Comparison of ENCODE assay signal across 16 mouse cellular contexts in the genomic region with DNA sequence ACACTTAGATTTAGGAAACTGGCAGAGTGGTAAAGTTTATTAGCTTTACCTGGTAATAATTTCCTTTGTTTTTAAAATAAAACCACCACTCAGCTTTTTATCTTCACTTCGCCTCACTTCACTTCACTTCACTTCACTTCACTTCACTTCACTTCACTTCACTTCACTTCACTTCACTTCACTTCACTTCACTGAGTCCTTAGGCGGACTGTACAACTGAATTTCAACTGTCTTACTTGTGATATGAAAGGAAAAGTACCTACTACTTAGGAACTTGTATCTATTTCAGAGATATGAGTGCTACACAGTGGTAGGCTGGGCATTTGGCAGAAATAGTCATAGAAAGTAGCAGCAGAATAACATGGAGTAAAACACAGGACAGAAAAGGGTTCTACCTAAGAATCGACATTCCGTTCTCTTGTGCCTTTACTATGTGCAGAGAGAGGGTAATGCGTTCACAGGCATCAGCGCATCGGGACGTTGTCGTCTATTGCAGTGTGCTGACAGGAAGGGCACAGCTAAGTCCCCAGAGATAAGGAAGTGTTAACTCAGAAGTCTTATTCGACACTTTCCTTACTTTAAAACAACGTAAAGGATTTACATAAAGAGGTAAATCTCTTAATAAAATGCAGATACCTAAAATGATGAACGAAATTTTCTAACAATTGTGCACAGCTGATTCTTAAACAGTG.
DNase-seq lines count a peak whose midpoint lies in the region.
"Had no signal": no experiment of that assay in that cellular context is flagged by ENCODE, and none has a peak within 500 bp of the region (broad histone marks: within the 10 kb centered on the region; RNA-seq: fewer than 3 reads in every experiment).

No protein-coding gene starts in this region.

- DNase-seq in kidney, adult 9 months = peak; percentile 32
- DNase-seq in kidney, adult 11 months = no peak
- peak; percentile 23 for DNase-seq in lung, postnatal 25 days (ENCODE audit: low spot score)
- DNase-seq in lung, postnatal 14 days = no peak
- peak; percentile 77 for DNase-seq in A20 (ENCODE audit: low read depth, low spot score)
- DNase-seq in lung, postnatal 36 days = peak; percentile 41
- no peak for DNase-seq in ovary, postnatal 36 days (ENCODE audit: low spot score)
- DNase-seq: adrenal gland, adult 8-10 months; adrenal gland, postnatal 25 days; cerebellum, adult 11-12 months; cerebellum, adult 8-10 months; cerebellum, postnatal 10 days; cerebellum, postnatal 36 days; embryo, embryonic 11 days; gastrocnemius, postnatal 36 days; heart, postnatal 36 days had no signal

Comparison
In these comparisons a context has a peak if more than half of its experiments do, and no peak if none do; other contexts are left out.
1. DNase-seq: peak in kidney, adult 9 months (single experiment), lung, postnatal 25 days (single experiment), A20 (single experiment) and lung, postnatal 36 days (single experiment); none in kidney, adult 11 months (single experiment), lung, postnatal 14 days (single experiment) and ovary, postnatal 36 days (single experiment).